Mouse (Mus musculus) MEL (cell line): Measurements from ENCODE around the gene Scaf11.

Source experiments
- CHD1 ChIP-seq: IDR thresholded peaks from 2 replicates; pipeline ENCODE4 v1.6.1; 2012; ENCODE audit warnings: low read depth, mild to moderate bottlenecking, inconsistent platforms, low read length, improper control_type of control experiment
- CTCF ChIP-seq, 3 experiments: IDR thresholded peaks in 2 of 3; conservative IDR thresholded peaks in 1 of 3; 2 replicates each; pipeline ENCODE4 v1.5.1; 2011 to 2012; ENCODE audit warnings: low read length in 3 of 3, low read depth in 2 of 3, mild to moderate bottlenecking in 2 of 3, improper control_type of control experiment in 1 of 3, inconsistent platforms in 1 of 3, mixed read lengths in 1 of 3, moderate library complexity in 1 of 3; ENCODE audit not compliant: control insufficient read depth in 1 of 3, insufficient read depth in 1 of 3, poor library complexity in 1 of 3, severe bottlenecking in 1 of 3
- E2F4 ChIP-seq: IDR thresholded peaks from 2 replicates; pipeline ENCODE4 v1.6.1; 2011; ENCODE audit warnings: low read depth, low read length, improper control_type of control experiment, borderline replicate concordance
- MAFK ChIP-seq: IDR thresholded peaks from 2 replicates; pipeline ENCODE4 v1.6.1; 2011; ENCODE audit warnings: low read depth, mild to moderate bottlenecking, low read length, improper control_type of control experiment, borderline replicate concordance
- NELFE ChIP-seq: IDR thresholded peaks from 2 replicates; pipeline ENCODE4 v1.6.1; 2011; ENCODE audit warnings: low read depth, low read length, improper control_type of control experiment
- NRF1 ChIP-seq: IDR thresholded peaks from 2 replicates; pipeline ENCODE4 v1.6.1; 2014; ENCODE audit warnings: low read depth, mild to moderate bottlenecking, inconsistent platforms, low read length, improper control_type of control experiment, moderate library complexity; ENCODE audit not compliant: poor library complexity, insufficient read depth, severe bottlenecking
- POLR2AphosphoS2 ChIP-seq: IDR thresholded peaks from 2 replicates; pipeline ENCODE4 v1.6.1; 2011; ENCODE audit warnings: low read length, improper control_type of control experiment
- SIN3A ChIP-seq: IDR thresholded peaks from 2 replicates; pipeline ENCODE4 v1.6.1; 2012; ENCODE audit warnings: low read length, improper control_type of control experiment, inconsistent platforms
- SMC3 ChIP-seq: IDR thresholded peaks from 2 replicates; pipeline ENCODE4 v1.6.1; 2011; ENCODE audit warnings: low read depth, low read length, improper control_type of control experiment
- ZKSCAN1 ChIP-seq: IDR thresholded peaks from 2 replicates; pipeline ENCODE4 v1.6.1; 2012; ENCODE audit warnings: low read depth, mild to moderate bottlenecking, inconsistent platforms, low read length, improper control_type of control experiment, moderate library complexity

DNA sequence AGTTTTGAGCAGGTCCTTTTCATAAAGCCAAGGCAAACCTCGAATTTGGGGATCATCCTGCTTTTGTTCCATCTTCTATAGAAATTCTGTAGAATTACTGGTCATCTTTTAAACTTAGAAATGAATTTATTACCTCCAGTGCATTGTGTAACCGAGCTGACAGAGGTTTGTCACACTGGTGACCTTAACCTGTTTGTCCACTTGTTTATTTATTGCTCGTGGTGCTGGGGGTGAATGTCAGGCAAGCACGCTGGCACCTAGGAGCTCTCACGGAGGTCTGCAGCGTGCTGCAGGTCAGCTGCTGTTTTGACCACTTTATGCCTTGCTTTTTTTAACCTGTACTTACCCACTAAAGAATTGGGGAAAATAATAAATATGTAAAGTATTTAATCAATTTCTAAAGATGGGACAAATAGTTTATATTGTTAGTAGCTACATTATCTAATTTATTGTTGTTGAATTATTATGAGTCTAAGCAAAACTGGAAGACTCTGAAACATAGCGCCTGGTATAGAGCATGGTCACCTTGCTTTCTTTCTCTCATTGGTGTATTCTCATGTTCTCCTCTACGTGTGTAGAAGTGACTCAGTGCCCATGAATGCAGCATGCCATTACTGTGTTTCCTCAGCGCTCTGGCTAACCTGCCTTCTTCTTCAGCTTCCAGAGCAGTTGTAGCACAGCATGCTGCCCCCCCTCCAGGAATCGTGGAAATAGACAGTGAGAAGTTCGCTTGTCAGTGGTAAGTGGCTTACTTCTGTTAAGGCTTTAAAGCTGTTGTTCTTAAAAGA is 94.3 kb downstream of the Scaf11 start:
- TF ChIP-seq SMC3 (no peak), CTCF (IDR thresholded peaks at IDR 0.05 in 2 of 3, conservative IDR thresholded peaks at IDR 0.05 in 1 of 3; ENCODE audit: control insufficient read depth in 1 of 3, insufficient read depth in 1 of 3, low read depth in 2 of 3, low read length in 3 of 3, poor library complexity in 1 of 3, severe bottlenecking in 1 of 3) (no peak), E2F4 (no peak), MAFK (no peak), CHD1 (no peak), POLR2AphosphoS2 (no peak), NELFE (no peak), ZKSCAN1 (no peak), SIN3A (no peak), NRF1 (no peak)
